Mouse (Mus musculus): ENCODE results near the gene Osgin1. TPM values are rescaled to one million over a fixed set of nuclear protein-coding genes. Genes with fewer than 3 reads are reported as not detected.

The Osgin1 gene
- polyA plus RNA-seq, 1 experiment: 33.8 TPM

- peaks cover 63% of the 10 kb centered on the region for H3K4me1 ChIP-seq (ENCODE audit: control insufficient read depth, insufficient read depth, low read length)
- no peak overlapping the region for H3K4me3 ChIP-seq (ENCODE audit: insufficient read depth, low read length)
- H3K27ac ChIP-seq (ENCODE audit: insufficient read depth, low read depth, low read length): no peak overlapping the region
- TF ChIP-seq CTCF (IDR thresholded peaks at IDR 0.05; ENCODE audit: low read depth, low read length) (no peak), POLR2A (IDR thresholded peaks at IDR 0.05; ENCODE audit: borderline replicate concordance, low read depth, low read length) (no peak)
Observed at GRCm38 (mm10) chr8:119428766-119429327, 5.1 kb upstream of the Osgin1 start.

- Histone ChIP-seq H3K27ac (ENCODE audit: insufficient read depth, low read depth, low read length) (no peak overlapping the region), H3K4me3 (ENCODE audit: insufficient read depth, low read length) (no peak overlapping the region), H3K4me1 (ENCODE audit: control insufficient read depth, insufficient read depth, low read length) (peaks cover 56% of the 10 kb centered on the region)
- TF ChIP-seq POLR2A (IDR thresholded peaks at IDR 0.05; ENCODE audit: borderline replicate concordance, low read depth, low read length): no peak
- TF ChIP-seq CTCF (IDR thresholded peaks at IDR 0.05; ENCODE audit: low read depth, low read length): no peak
Observed at GRCm38 (mm10) chr8:119429552-119429951, 4.4 kb upstream of the Osgin1 start.

GRCm38 (mm10) chr8:119430250-119430649 is 3.7 kb upstream of the Osgin1 start:
- no peak overlapping the region for H3K4me3 ChIP-seq (ENCODE audit: insufficient read depth, low read length)
- H3K4me1 ChIP-seq (ENCODE audit: control insufficient read depth, insufficient read depth, low read length): peaks cover 52% of the 10 kb centered on the region
- no peak overlapping the region for H3K27ac ChIP-seq (ENCODE audit: insufficient read depth, low read depth, low read length)
- no peak for TF ChIP-seq POLR2A (IDR thresholded peaks at IDR 0.05; ENCODE audit: borderline replicate concordance, low read depth, low read length)
- no peak for TF ChIP-seq CTCF (IDR thresholded peaks at IDR 0.05; ENCODE audit: low read depth, low read length)

GRCm38 (mm10) chr8:119430690-119431089 is 3.2 kb upstream of the Osgin1 start:
- peaks cover 56% of the 10 kb centered on the region for H3K4me1 ChIP-seq (ENCODE audit: control insufficient read depth, insufficient read depth, low read length)
- no peak for TF ChIP-seq POLR2A (IDR thresholded peaks at IDR 0.05; ENCODE audit: borderline replicate concordance, low read depth, low read length)
- no peak for TF ChIP-seq CTCF (IDR thresholded peaks at IDR 0.05; ENCODE audit: low read depth, low read length)
- no peak overlapping the region for H3K4me3 ChIP-seq (ENCODE audit: insufficient read depth, low read length)
- H3K27ac ChIP-seq (ENCODE audit: insufficient read depth, low read depth, low read length): no peak overlapping the region

- TF ChIP-seq CTCF (IDR thresholded peaks at IDR 0.05; ENCODE audit: low read depth, low read length): no peak
- no peak for TF ChIP-seq POLR2A (IDR thresholded peaks at IDR 0.05; ENCODE audit: borderline replicate concordance, low read depth, low read length)
- Histone ChIP-seq H3K4me3 (ENCODE audit: insufficient read depth, low read length) (no peak overlapping the region), H3K27ac (ENCODE audit: insufficient read depth, low read depth, low read length) (no peak overlapping the region), H3K4me1 (ENCODE audit: control insufficient read depth, insufficient read depth, low read length) (peaks cover 57% of the 10 kb centered on the region)
Observed at GRCm38 (mm10) chr8:119432372-119432771, 1.6 kb upstream of the Osgin1 start.

- no peak for TF ChIP-seq POLR2A (IDR thresholded peaks at IDR 0.05; ENCODE audit: borderline replicate concordance, low read depth, low read length)
- no peak for TF ChIP-seq CTCF (IDR thresholded peaks at IDR 0.05; ENCODE audit: low read depth, low read length)
- Histone ChIP-seq H3K27ac (ENCODE audit: insufficient read depth, low read depth, low read length) (no peak overlapping the region), H3K4me1 (ENCODE audit: control insufficient read depth, insufficient read depth, low read length) (peaks cover 57% of the 10 kb centered on the region), H3K4me3 (ENCODE audit: insufficient read depth, low read length) (no peak overlapping the region)
Observed at GRCm38 (mm10) chr8:119434569-119434968, 645 bp downstream of the Osgin1 start.

- H3K27ac ChIP-seq (ENCODE audit: insufficient read depth, low read depth, low read length): no peak overlapping the region
- TF ChIP-seq POLR2A (IDR thresholded peaks at IDR 0.05; ENCODE audit: borderline replicate concordance, low read depth, low read length) (no peak), CTCF (IDR thresholded peaks at IDR 0.05; ENCODE audit: low read depth, low read length) (no peak)
Observed at GRCm38 (mm10) chr8:119435527-119435926, 1.6 kb downstream of the Osgin1 start.

GRCm38 (mm10) chr8:119436331-119436730 is 2.4 kb downstream of the Osgin1 start:
- Histone ChIP-seq H3K27ac (ENCODE audit: insufficient read depth, low read depth, low read length) (peak overlapping the region; percentile 83), H3K4me3 (ENCODE audit: insufficient read depth, low read length) (0 out of 2 replicates have a peak overlapping the region, but pooled peaks have one; percentile 15), H3K4me1 (ENCODE audit: control insufficient read depth, insufficient read depth, low read length) (peaks cover 60% of the 10 kb centered on the region)
- TF ChIP-seq POLR2A (IDR thresholded peaks at IDR 0.05; ENCODE audit: borderline replicate concordance, low read depth, low read length) (no peak), CTCF (IDR thresholded peaks at IDR 0.05; ENCODE audit: low read depth, low read length) (no peak)

More at GRCm38 (mm10) chr8:119435527-119435926, 1.6 kb downstream of the Osgin1 start:
- no peak overlapping the region for H3K4me3 ChIP-seq (ENCODE audit: insufficient read depth, low read length)
- H3K4me1 ChIP-seq (ENCODE audit: control insufficient read depth, insufficient read depth, low read length): peaks cover 62% of the 10 kb centered on the region

GRCm38 (mm10) chr8:119436933-119437332 is 3.0 kb downstream of the Osgin1 start:
- no peak for TF ChIP-seq CTCF (IDR thresholded peaks at IDR 0.05; ENCODE audit: low read depth, low read length)
- TF ChIP-seq POLR2A (IDR thresholded peaks at IDR 0.05; ENCODE audit: borderline replicate concordance, low read depth, low read length): peak; percentile 99
- Histone ChIP-seq H3K27ac (ENCODE audit: insufficient read depth, low read depth, low read length) (peak overlapping the region; percentile 83), H3K4me1 (ENCODE audit: control insufficient read depth, insufficient read depth, low read length) (peaks cover 60% of the 10 kb centered on the region), H3K4me3 (ENCODE audit: insufficient read depth, low read length) (peak overlapping the region; percentile 73)

- H3K27ac ChIP-seq (ENCODE audit: insufficient read depth, low read depth, low read length): peak overlapping the region; percentile 65
- peak overlapping the region; percentile 73 for H3K4me3 ChIP-seq (ENCODE audit: insufficient read depth, low read length)
- peaks cover 58% of the 10 kb centered on the region for H3K4me1 ChIP-seq (ENCODE audit: control insufficient read depth, insufficient read depth, low read length)
- TF ChIP-seq POLR2A (IDR thresholded peaks at IDR 0.05; ENCODE audit: borderline replicate concordance, low read depth, low read length) (no peak), CTCF (IDR thresholded peaks at IDR 0.05; ENCODE audit: low read depth, low read length) (peak; percentile 2; the same call in 1 of the 2 replicates)
Observed at GRCm38 (mm10) chr8:119437506-119437905, 3.6 kb downstream of the Osgin1 start.

Measured in bone marrow macrophage, adult 2 months (primary cell).